Mouse (Mus musculus) ES-E14 (cell line): ENCODE measurements around the gene Glis2. TPM values are rescaled to one million over a fixed set of nuclear protein-coding genes. Genes with fewer than 3 reads are reported as not detected.
"Not testable (repeated sequence)": the region's sequence is repeated elsewhere in the genome, so short reads cannot be mapped to it uniquely, and the experiment has no call there.

ENCODE experiments used
- DNase-seq: peaks from one replicate; pipeline ENCODE4 v3.0.0-alpha.2; 2013; ENCODE audit warnings: low read depth, low spot score
- H3K27ac ChIP-seq: 2 replicates; pipeline ENCODE4 v1.5.1; 2012; ENCODE audit warnings: low read depth, mild to moderate bottlenecking, low read length, moderate library complexity, mixed read lengths; ENCODE audit not compliant: poor library complexity, insufficient read depth, severe bottlenecking
- H3K36me3 ChIP-seq: 2 replicates; pipeline ENCODE4 v1.6.1; 2012; ENCODE audit warnings: mild to moderate bottlenecking, low read length, moderate library complexity, mixed read lengths; ENCODE audit not compliant: control insufficient read depth, poor library complexity, insufficient read depth, severe bottlenecking
- H3K4me1 ChIP-seq, 2 experiments: fragments of 150-350 bp in 1 of 2; sonication (generic) in 1 of 2; 2 replicates each; pipeline ENCODE4 v1.6.1; 2012; ENCODE audit warnings: low read length in 2 of 2, mild to moderate bottlenecking in 1 of 2, mixed read lengths in 1 of 2; ENCODE audit not compliant: control insufficient read depth in 2 of 2, insufficient read depth in 2 of 2, poor library complexity in 1 of 2
- H3K4me3 ChIP-seq, 2 experiments: fragments of 150-350 bp in 1 of 2; sonication (generic) in 1 of 2; 2 replicates each; pipeline ENCODE4 v1.5.1; 2012; ENCODE audit warnings: low read length in 2 of 2, low read depth in 1 of 2, mild to moderate bottlenecking in 1 of 2, mixed read lengths in 1 of 2; ENCODE audit not compliant: insufficient read depth in 1 of 2, poor library complexity in 1 of 2, severe bottlenecking in 1 of 2
- H3K9ac ChIP-seq: 2 replicates; pipeline ENCODE4 v1.6.1; 2012; ENCODE audit warnings: low read depth, mild to moderate bottlenecking, low read length, mixed read lengths; ENCODE audit not compliant: poor library complexity, insufficient read depth, severe bottlenecking
- H3K9me3 ChIP-seq: fragments of 150-350 bp; sonication (generic); 2 replicates; pipeline ENCODE4 v1.6.1; 2012; ENCODE audit warnings: low read depth, mild to moderate bottlenecking, low read length; ENCODE audit not compliant: control insufficient read depth, insufficient read depth
- CHD2 ChIP-seq: IDR thresholded peaks from 2 replicates; pipeline ENCODE4 v1.6.1; 2014; ENCODE audit warnings: mild to moderate bottlenecking, low read depth, low read length, inconsistent platforms
- HCFC1 ChIP-seq: IDR thresholded peaks from 2 replicates; pipeline ENCODE4 v1.6.1; 2012; ENCODE audit warnings: low read length, inconsistent platforms, borderline replicate concordance; ENCODE audit not compliant: insufficient read depth
- MAFK ChIP-seq: IDR thresholded peaks from 2 replicates; pipeline ENCODE4 v1.6.1; 2014; ENCODE audit warnings: mild to moderate bottlenecking, low read depth, low read length, inconsistent platforms; ENCODE audit not compliant: insufficient read depth
- ZC3H11A ChIP-seq: IDR thresholded peaks from 2 replicates; pipeline ENCODE4 v1.6.1; 2012; ENCODE audit warnings: low read depth, mild to moderate bottlenecking, inconsistent platforms, low read length, borderline replicate concordance
- ZNF384 ChIP-seq: IDR thresholded peaks from 2 replicates; pipeline ENCODE4 v1.6.1; 2012; ENCODE audit warnings: low read depth, low read length, inconsistent platforms
- in situ Hi-C, 2 experiments: fragments of 600-800 bp; cut with MboI; formaldehyde crosslinking; loops; one replicate each; pipeline ENCODE4 v1.15.1; 2025; ENCODE audit warnings: low sequenced_read_pairs in 2 of 2, inconsistent platforms in 1 of 2; ENCODE audit not compliant: unreplicated experiment in 2 of 2
- total RNA-seq: library from RNA; depleted of rRNA; stranded (reverse); fragments of 300-350 nt; gene quantifications from 2 replicates; pipeline ENCODE4 v1.2.3, GENCODE M21; 2012

Glis2 gene
- total RNA-seq, 1 experiment, result 18.2 TPM

DNA sequence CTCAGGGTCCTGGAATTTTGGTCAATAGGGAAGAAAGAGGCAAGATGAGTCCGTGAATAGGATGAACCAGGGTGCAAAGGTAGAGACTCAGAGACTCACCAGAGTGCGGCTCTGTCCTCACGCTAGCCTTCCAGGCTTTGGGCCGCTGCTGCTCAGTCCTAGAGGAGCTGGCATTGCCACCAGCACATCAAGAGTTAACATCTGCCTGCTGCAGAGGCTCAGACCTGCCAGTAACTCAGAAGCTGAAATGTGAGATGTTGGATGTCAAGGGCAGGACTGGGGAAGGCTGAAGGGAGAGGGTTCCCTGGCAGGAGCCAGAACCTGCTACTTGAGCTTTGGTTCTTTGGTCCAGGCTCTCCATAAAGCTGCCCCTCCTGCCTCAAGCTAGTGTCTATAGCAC, 23.8 kb upstream of the Glis2 start:
- H3K4me1 ChIP-seq, result peaks cover 0 to 4% of the 10 kb centered on the region in 2 experiments; a peak in 1 of 4 replicates
- in situ Hi-C loops, result no loop called here
- H3K9ac ChIP-seq, result no peak overlapping the region
- DNase-seq, result no peak
- no peaks in the 10 kb centered on the region for H3K9me3 ChIP-seq
- no peaks in the 10 kb centered on the region for H3K36me3 ChIP-seq
- H3K4me3 ChIP-seq, result no peak overlapping the region
- no peak overlapping the region for H3K27ac ChIP-seq
- TF ChIP-seq HCFC1 (no peak), ZNF384 (no peak), MAFK (no peak), CHD2 (no peak), ZC3H11A (no peak)

DNA sequence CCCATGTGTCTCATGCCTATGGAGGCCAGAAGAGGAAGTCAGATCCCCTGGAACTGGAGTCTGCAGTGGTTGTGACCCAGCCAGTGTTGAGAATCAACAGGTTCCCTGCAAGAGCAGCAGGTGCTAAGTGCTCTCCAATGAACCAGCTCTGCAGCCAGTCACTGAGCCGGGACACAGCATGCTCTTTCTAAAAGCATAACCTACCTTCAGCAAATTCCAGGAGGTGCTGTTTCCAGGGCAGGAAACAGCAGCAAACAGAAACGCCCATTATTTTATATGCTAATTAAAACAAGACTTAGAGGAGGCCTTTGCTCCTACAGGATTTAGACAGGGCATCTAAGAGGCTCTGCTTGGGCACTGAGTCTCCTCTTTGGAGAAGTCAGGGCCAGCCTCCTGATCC, 18.5 kb upstream of the Glis2 start:
- Histone ChIP-seq H3K9me3 (no peaks in the 10 kb centered on the region), H3K9ac (no peak overlapping the region), H3K27ac (no peak overlapping the region), H3K4me1 (peaks cover 0 to 12% of the 10 kb centered on the region in 2 experiments; a peak in 2 of 4 replicates), H3K4me3 (no peak overlapping the region), H3K36me3 (no peaks in the 10 kb centered on the region)
- TF ChIP-seq CHD2 (no peak), ZC3H11A (no peak), HCFC1 (no peak), ZNF384 (no peak), MAFK (no peak)
- in situ Hi-C loops, result no loop called here
- DNase-seq, result no peak

DNA sequence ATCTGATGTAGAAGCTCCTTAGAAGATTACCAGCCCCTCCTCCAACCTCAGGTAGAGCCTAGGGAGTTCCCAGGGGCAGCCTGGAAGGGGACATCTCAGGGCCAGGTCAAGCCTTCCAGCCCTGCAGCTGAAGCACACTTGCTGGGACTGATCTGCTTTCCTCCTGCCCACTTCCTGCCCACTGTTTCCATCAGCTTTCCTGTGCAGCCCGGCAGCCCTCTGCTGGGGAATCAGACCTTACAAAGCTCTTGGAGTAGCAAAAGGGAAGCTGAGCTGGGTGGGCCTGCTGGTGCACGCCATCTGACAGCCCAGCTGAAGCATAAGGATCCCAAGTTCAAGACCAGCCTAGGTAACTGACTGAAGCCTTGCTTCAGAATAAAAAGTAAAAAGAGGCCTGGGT, 17.6 kb upstream of the Glis2 start:
- H3K4me1 ChIP-seq, result peaks cover 0 to 12% of the 10 kb centered on the region in 2 experiments; a peak in 2 of 4 replicates
- in situ Hi-C loops, result no loop called here
- H3K4me3 ChIP-seq, result no peak overlapping the region
- DNase-seq, result no peak
- H3K9ac ChIP-seq, result no peak overlapping the region
- no peaks in the 10 kb centered on the region for H3K36me3 ChIP-seq
- H3K9me3 ChIP-seq, result no peaks in the 10 kb centered on the region
- TF ChIP-seq ZNF384, result no peak
- no peak for TF ChIP-seq ZC3H11A
- TF ChIP-seq HCFC1, result no peak
- TF ChIP-seq CHD2, result no peak
- no peak for TF ChIP-seq MAFK
- H3K27ac ChIP-seq, result no peak overlapping the region

DNA sequence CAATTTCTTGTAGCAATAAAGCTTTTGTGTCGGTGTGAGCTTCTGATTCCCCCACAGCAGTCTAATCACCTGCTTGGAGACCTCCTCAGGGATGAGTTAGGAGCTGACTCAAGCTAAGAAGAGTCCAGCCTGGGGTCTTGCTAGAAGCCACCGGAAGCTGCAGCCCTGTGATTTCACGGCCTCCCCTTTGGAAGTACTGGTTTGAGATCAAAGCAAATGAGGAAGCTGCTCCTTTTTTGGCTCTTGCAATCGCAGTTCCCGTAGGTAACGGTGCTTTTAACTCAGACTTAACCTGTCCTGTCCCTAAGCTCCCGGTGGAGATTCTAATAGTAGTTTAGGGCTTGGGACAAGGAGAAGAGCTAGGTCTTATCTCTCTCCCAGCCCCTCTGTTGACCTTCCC, 15.9 kb upstream of the Glis2 start:
- Histone ChIP-seq H3K9me3 (no peaks in the 10 kb centered on the region), H3K4me3 (no peak overlapping the region), H3K27ac (no peak overlapping the region), H3K36me3 (no peaks in the 10 kb centered on the region), H3K9ac (no peak overlapping the region), H3K4me1 (peaks cover 0 to 12% of the 10 kb centered on the region in 2 experiments; a peak in 2 of 4 replicates)
- in situ Hi-C loops, result no loop called here
- DNase-seq, result no peak
- TF ChIP-seq ZC3H11A (no peak), CHD2 (no peak), ZNF384 (no peak), HCFC1 (no peak), MAFK (no peak)

GRCm38 (mm10) chr16:4581179-4581578, 13.3 kb upstream of the Glis2 start:
- H3K4me1 ChIP-seq, H3K9ac ChIP-seq, DNase-seq, H3K4me3 ChIP-seq, in situ Hi-C loops, H3K27ac ChIP-seq, H3K36me3 ChIP-seq, H3K9me3 ChIP-seq: not testable (repeated sequence)
- TF ChIP-seq ZNF384, result peak; percentile 88; the same call in 1 of the 2 replicates
